Mouse (Mus musculus) kidney, postnatal 36 days (tissue): ENCODE results near the gene Rom1.

Experiments used
- DNase-seq, 2 experiments: peaks; one replicate each; pipeline ENCODE4 v3.0.0; 2021 to 2022; ENCODE audit warnings: mixed read lengths in 2 of 2

Rom1 gene

DNA sequence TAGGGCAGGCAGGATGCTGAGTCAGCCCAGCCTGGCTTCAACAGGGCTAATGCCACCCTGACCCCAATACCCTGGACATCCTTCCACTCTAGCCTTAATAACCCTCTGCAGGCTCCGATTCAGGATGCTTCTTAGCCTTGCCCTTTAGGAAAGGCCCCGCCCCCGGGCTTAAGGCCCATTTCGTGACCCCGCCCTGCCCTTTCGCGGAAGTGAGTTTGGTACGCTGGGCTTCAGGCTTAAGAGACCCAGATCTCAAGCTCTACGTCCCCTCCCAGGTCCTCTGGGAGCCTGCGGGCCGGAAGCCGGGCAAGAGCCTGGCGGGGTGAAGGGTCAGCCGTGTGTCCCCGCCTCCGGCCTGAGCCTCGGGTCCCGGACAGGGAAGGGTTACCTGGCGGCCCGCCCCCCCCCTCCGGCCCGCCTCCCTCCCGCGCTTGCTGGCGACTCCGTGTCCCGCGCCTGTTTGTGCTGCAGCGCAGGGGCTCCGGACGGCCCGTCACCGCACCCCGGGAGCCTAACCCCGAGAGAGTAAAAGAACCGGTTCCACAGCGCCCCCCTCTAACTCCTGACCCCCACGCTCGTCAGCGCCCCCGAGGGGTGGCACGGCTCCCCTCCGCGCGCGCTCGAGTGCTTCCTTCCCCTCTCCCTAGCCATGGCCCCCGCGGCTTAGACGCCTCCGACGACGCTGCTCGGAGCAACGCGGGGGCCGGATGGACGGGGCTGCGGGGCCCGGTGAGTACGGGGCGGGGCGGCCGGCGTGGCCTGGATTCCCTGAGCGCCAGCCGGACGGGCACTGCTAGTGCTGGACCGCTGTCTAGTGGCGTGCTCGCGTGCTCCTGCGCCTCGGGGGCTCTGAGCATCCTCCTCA lies at the start of gene Rom1, which contains the start of gene Eml3:
Gene Rom1, minus strand, starts transcription at position 133 of the 865 bp plus-strand sequence.
Gene Eml3, plus strand, starts transcription at position 329 of the 865 bp plus-strand sequence.
- peak; percentile 95 for DNase-seq

GRCm38 (mm10) chr19:8976535-8976934 lies 47.4 kb upstream of the Rom1 start:
- peak; percentile 62 to 77 for DNase-seq

- DNase-seq, result no peak
These were observed 46.3 kb upstream of the Rom1 start for GRCm38 (mm10) chr19:8975491-8975890.

DNA sequence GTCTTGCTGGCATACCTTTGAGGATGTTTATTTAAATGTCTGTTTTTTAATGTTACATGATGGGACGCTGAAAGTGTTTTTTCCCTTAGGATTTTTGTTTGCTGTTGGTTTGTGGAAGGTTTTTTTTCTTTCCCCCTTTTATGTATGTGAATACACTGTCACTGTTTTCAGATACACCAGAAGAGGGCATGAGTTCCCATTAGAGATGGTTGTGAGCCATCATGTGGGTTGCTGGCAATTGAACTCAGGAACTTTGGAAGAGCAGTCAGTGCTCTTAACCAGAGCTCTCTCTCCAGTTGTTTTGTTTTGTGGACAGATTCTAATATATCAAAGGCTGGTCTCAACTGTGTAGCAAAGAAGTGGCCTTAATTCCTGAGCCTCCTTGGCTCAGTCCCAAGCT lies 45.5 kb upstream of the Rom1 start:
- no peak for DNase-seq

GRCm38 (mm10) chr19:8972491-8972890 lies 43.3 kb upstream of the Rom1 start:
- DNase-seq, result peak; percentile 57 to 60

DNA sequence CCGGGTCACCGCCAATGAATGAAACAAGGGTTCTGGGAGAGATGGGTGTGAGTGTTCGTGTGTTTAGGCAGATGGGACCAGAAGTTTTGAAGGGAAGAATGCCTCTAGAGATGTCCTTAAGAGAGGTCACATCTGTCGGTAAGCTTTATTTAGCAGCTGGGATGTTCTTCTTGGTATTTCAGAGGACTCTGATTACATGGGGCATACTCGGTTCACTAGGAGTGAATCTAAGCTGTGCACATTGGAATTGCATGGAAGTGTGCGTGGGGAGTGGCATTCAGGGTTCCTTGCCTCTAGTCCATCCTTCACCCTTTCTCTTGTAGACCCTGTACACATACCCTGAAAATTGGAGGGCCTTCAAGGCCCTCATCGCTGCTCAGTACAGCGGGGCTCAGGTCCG lies 38.7 kb upstream of the Rom1 start:
- no peak for DNase-seq

DNA sequence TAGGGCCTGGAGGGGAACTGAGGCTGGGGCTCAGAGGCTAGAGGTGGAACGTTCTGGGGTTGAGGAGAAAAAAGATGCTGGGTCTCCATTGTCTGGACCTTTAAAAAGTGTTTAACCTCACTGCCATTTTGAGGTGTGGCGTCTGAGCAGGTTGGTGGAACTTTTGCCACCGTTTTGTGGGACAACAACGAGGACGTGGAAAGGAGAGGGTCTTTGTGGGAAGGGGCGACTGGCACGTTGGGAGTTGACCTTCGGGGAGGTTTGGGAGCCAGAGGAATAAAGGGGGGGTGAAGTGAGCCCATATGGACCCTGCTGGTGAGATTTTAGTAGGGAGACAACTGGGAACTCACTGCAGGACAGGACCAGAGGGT lies 38.2 kb upstream of the Rom1 start:
- DNase-seq, result no peak

GRCm38 (mm10) chr19:8966590-8967372 lies 37.6 kb upstream of the Rom1 start, which contains the start of gene Eef1g:
TSS of gene Eef1g (plus strand) at chr19:8967041.
- peak; percentile 99 to 100 for DNase-seq

GRCm38 (mm10) chr19:8966198-8966589 lies 37.0 kb upstream of the Rom1 start:
- DNase-seq, result peak in 1 of 2 experiments; percentile 37

- DNase-seq, result no peak
These were observed 36.6 kb upstream of the Rom1 start for GRCm38 (mm10) chr19:8965771-8966170.

DNA sequence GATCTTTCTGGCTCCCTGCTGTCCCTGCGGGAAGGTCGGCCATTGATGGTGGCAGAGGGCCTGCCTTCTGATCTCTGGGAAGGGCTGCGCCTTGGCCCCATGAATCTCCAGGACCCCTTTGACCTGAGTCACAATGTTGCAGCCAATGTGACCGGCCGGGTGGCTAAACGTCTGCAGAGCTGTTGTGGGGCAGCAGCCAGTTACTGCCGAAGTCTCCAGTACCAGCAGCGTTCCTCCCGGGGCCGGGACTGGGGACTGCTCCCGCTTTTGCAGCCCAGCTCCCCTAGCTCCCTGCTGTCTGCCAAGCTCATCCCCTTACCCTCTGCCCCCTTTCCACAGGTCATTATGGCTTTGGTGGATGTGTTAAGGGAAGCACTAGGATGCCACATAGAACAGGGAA lies 35.9 kb upstream of the Rom1 start:
- no peak for DNase-seq

DNA sequence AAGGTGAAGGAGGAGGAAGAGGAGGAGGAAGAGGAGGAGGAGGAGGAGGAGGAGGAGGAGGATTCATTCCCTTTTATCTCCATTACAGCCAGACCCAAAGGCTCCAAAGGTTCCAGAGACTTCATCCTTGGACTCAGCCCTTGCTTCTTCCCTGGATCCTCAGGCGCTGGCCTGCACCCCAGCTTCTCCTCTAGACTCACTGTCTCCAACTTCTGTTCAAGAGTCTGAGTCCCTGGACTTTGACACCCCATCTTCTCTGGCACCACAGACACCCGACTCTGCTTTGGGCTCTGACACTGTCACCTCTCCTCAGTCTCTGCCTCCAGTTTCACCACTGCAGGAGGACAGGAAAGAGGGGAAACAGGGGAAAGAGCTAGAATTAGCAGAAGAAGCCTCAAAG lies 33.1 kb upstream of the Rom1 start:
- peak in 1 of 2 experiments; percentile 43 for DNase-seq

DNA sequence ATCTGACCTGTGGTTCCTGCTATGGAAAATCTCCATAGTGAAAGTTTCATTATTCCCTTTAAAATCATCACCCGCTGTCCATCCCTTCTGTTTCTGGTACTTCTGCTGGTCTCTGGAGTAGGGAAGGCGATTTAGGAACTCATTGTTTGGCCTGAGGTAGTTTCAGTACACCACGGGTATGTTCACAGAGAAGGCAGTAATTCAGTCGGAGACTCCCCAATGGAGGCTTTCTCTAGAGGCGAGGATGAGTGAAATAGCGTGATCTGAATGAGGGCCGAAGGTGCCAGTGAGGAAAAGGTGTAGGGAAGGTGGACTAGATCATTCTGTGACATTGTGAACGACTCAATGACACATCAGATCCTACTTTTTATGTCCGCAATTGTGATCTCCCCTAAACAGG lies 25.0 kb upstream of the Rom1 start:
- DNase-seq, result no peak

DNA sequence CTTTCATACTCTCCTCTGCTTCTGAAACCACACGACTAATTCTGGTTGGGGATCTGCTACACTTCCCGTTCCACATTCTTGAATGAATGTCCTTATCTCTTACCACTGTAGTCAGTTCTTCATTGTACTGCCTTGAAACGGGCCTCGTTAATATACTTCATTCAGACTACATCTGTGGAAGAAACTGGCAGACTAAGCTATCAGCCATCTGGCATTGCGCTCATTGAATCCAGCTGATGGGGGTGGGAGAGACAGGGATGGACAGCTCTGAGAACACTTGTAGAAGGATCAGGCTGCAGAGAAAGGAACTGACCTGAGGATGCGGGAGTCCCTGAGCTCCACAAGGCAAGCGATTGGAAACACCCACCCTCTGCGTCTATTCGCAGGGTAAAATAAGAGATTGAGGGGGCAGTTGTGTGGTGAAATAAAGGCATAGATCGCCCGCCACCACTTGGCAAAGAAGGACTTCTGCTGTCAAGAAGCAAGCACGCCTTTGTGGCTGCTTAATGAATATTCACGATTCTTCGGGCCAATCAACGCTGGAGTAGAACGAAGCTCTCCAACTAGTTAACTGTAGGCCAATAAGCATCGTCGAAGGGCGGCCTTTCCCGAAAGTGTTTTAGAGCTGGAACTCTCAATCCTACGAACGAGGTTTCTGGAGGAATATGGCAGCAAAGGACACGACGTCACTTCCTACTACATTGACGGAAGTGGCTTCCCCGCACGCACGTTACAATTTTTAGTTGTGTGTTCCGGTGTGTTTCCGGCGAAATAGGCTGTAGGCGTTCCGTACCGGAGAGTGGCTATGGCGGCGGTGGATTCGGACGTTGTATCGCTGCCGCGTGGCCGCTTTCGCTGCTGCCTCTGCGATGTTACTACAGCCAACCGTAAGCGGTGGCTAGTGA lies 24.2 kb upstream of the Rom1 start, which contains the start of gene Tut1:
Gene Tut1, plus strand, starts transcription at position 713 of the 905 bp plus-strand sequence.
- peak; percentile 91 to 96 for DNase-seq

- no peak for DNase-seq
These were observed 23.1 kb upstream of the Rom1 start for GRCm38 (mm10) chr19:8952241-8952640.

DNA sequence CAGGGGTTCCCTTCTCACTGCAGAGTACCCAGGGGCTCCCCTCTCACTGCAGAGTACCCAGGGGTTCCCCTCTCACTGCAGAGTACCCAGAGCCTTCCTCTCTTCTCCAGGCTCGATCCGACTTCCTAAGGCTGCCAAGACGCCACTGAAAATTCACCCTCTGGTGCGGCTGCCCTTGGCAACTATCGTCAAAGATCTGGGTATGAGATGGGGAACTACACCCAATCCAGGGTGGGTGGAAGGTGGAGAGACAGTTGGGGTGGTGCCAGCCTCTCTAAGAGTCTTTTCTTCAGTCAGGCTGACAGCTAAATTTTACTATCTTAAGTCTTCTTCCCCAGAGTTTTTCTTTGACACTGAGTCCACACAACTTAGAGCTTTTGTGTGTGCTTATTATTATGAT lies 21.0 kb upstream of the Rom1 start:
- DNase-seq, result no peak

GRCm38 (mm10) chr19:8946929-8947328 lies 17.8 kb upstream of the Rom1 start:
- no peak for DNase-seq

DNA sequence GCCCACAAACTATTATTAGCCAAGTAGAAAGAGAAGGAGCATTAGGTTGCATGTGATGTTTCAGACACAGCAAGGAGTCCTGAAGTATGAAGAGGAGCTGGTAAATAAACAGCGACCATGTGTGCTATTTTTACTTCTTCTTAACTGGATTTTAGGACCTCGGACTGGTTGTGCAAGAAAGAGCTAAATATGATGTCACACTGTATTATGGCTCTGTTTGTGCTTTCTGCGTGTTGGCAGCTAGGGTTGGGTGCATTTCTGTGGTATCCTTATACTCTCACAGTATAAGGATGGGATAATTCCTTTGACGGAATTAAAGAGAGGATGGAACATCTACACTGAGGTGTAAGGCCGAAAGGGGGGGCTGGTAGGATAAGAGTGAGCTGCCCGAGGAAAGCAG lies 16.1 kb upstream of the Rom1 start:
- no peak for DNase-seq

DNA sequence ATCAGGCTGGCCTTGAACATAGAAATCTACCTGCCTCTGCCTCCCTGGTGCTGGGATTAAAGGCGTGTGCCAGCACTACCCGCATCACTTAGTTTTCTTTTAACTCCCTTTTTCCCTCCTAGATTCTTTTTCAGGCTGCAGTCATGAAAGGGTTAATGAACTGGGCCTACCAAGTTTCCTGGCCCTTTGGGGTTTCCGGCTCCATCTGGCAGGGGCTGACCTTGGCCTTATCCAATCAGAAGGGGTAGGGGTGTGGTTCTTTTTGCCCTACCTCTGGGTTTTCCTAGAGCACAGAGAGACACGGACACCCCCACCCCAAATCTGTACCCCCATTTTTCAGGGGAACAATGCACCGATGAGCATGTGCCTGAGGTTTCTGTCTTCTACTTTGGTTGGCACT lies 15.6 kb upstream of the Rom1 start:
- DNase-seq, result peak; percentile 77 to 89

DNA sequence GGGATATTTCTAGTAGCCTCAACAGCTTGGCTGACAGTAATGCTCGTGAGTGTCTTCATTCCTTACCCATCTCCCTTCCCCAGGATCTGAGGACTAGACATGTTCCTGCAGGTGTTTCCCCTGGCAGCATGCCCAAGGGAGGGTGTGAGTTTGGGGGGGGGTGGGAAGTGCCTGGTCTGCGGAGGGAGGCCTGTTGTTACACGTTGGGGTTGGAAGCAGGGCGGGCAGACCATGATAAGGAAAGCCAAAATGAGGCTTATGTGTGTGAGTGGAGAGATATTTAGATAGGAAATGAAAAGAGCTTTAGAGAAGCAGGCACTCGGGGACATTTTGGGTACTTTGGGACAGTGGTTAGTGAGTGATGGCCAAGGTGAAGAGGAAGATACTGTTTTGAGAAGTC lies 14.9 kb upstream of the Rom1 start:
- peak; percentile 31 to 49 for DNase-seq

DNA sequence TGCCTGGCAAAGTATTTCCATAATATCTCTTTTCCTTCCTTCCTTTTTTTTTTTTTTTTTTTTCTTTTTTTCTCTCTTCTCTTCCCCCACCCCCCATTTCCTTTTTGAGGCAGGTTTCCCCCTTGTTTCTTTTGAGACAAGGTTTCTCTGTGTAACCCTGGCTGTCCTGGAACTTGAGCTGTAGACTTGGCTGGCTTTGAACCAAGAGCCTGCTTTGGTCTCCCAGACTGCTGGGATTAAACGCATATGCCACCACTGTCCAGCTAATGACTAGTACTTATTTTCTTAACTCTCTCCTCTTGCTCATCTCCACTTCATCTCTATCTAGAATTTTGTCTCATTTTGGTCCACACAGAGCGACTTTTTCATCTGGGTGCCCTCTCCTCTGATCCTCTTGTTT lies 13.9 kb upstream of the Rom1 start:
- no peak for DNase-seq

- DNase-seq, result peak; percentile 64 to 75
These were observed 13.3 kb upstream of the Rom1 start for GRCm38 (mm10) chr19:8942276-8942964.
